Mouse (Mus musculus) CD4-positive, CD25-positive, alpha-beta regulatory T cell, adult 4 months (primary cell): ENCODE results near the gene Plxdc2. TPM values are rescaled to one million over a fixed set of nuclear protein-coding genes. Genes with fewer than 3 reads are reported as not detected.
"Not testable (repeated sequence)": the region's sequence is repeated elsewhere in the genome, so short reads cannot be mapped to it uniquely, and the experiment has no call there.

Experiments
- ATAC-seq: one replicate; pipeline ENCODE4 v1.8.0; 2017
- polyA plus RNA-seq, 2 experiments: library from polyadenylated mRNA; unstranded; fragments of 100-300 nt; shearing (Covaris generic); gene quantifications; one replicate each; pipeline ENCODE4 v1.2.1; 2017

Gene Plxdc2
- polyA plus RNA-seq, 2 experiments from 2014 or later, result 1.4 to 2.3 TPM

GRCm38 (mm10) chr2:16749302-16749909 lies 393.3 kb downstream of the Plxdc2 start:
- no peak for ATAC-seq

GRCm38 (mm10) chr2:16757158-16757557 lies 401.1 kb downstream of the Plxdc2 start:
- ATAC-seq, result no peak

GRCm38 (mm10) chr2:16759766-16760165 lies 403.7 kb downstream of the Plxdc2 start:
- ATAC-seq, result no peak

DNA sequence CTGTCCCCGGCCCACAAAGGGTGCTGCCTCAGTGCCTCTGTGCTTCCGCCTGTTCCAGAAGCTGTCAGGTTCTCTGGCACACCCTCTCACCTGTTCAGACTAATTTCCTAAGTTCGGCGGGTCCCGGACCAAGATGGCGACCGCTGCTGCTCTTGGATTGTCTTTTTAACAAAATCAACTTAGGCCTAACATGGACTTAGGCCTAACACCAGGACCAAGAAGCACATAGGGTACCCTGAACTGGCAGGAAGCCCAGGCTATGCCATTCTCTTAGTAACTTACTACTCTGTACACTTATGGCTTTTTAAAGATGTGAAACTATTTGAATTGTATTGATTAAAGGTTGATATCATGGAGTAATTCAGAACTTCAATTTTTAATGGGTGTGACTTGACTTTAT lies 413.0 kb downstream of the Plxdc2 start:
- ATAC-seq, result not testable (repeated sequence)

DNA sequence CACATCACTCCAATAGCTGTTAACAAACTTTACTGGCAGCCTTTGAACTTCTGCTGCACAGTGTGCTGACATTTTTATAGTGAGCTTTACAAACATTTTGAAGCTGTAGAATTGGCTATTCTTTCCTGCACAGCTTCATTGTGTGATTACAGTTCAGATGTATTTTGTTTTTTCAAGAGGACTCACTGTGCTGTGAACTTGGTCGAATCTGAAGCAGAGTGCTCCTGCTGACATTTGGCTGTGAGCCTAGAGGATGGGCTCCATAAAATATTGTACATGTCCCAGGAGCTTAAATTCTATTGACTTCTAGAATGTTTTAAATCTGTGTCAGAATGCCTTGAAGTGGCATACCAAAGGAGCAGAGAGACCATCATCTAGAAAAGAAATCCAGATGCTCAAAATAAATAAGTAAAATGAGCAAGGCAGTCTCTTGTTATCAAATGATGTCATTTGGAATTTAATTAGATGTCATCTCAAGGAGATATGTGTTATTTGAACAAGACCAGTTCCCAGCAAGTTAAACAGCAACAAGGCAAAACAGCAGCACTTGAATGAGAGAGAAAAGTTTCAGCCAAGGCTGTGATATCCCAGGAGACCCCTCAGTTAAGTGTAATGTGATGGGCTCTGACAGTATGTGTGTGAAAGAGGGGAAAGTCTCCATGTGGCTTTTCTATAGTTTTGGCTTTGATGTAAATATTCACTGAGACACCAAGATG lies 417.5 kb downstream of the Plxdc2 start:
- ATAC-seq, result no peak

GRCm38 (mm10) chr2:16774114-16774433 lies 418.0 kb downstream of the Plxdc2 start:
- ATAC-seq, result no peak

DNA sequence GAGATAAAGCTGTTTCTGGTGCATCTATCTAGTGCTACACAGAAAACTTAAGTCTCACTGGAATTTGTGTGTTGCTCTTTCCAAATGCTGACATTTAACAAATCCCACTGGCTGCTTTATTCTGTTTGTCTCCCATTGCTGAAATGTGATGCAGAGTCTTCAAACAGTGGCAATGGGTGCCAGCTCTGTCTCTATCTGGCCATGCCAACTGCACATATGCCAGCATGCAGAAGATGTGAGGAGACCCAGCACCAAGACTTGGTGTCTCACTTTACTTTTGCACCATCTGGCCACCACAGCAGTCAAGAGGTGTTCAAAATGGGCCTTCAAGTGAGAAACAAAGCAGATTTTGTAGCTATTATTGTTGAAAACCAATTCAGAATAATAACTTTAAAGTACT lies 439.2 kb downstream of the Plxdc2 start:
- ATAC-seq, result no peak
